Mouse (Mus musculus) ES-CJ7 (cell line): ENCODE measurements around the gene Zfp706.

Source experiments
- DNase-seq: peaks from one replicate; pipeline ENCODE4 v3.0.0; 2011; ENCODE audit warnings: low read depth, low spot score

Zfp706 gene

DNA sequence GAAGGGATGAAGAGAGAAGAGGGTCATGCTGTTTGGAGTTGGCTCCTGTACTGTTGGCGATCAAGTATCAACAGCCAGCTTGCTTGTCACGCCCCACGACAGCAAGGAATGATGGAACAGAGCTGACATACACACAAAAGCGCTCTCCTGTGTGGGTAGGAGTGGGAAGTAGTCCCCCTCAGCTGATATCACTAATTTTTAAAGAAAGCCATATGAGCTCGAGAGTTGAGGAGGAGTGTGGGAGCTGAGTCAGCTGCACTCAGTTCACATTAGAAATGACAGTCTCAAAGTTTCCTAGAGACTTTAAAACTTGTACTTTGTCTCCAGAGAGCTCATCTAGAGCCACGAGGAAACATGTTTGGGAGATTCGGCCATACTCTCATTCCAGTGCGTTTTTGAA, 29.8 kb downstream of the Zfp706 start:
- no peak for DNase-seq

DNA sequence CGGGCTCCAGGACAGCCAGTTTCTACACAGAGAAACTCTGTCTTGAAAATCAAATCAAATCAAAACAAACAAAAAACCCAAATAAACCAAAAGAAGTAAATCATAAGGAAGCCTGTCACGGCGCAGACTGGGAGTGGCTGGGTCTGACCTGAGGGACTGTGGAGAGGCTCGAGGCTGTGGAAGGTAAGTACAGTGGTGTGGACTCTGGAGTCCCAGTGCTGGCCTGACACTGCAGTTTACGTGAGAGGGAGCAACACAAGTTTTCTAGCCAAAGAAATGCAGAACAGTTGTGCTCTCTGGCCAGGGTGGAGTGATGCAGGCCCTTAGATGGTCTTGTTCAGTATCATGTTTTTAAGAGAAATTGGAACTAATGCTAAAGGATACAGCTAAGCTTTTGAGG, 31.9 kb downstream of the Zfp706 start:
- DNase-seq, result no peak

DNA sequence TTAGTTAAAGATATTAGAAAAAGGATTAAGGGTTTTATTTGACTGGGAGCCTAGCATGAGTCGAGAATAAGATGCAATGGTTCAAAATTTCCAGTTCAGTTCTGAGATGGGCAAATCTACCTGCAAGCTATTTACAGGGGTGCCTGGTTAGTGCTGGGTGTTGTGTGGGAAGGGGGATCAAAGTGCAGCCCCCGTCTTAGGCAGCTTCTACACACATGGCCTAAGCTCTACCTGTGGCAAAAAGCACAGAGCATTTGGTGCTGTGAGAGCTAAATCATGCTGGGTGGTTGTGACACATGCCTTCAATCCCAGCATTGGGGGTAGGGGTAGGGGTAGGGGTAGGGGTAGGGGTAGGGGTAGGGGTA, 32.3 kb downstream of the Zfp706 start:
- no peak for DNase-seq

DNA sequence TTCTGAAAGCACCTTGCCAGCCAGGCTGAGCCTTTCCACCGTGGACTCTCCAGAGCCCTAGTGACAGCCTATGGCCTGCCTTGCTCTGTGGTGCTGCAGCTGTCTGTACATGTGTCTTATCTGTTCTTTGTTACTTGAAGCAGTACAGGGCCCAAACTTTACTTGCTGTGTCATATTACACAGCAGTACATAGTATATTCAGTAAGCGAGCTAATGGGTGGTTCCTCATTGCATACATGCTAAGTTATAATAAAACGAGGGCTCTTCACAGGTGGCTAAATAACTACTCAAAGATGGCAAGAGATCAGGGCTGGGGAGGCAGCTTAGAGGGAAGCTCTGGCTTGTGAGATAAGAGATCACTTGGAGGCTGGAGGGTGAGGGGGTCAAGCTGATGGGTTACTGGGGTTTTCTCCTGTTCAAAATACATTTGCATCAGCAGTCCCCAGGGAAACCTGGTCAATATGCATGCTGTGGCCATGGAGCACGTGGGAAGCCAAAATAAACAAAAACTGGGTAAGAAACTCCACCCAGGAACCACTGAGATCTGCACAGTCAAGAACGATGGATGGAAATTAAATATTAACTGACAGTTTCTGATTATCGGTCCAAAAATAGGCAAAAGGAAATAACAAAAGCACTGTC, 32.8 kb downstream of the Zfp706 start:
- DNase-seq, result no peak

DNA sequence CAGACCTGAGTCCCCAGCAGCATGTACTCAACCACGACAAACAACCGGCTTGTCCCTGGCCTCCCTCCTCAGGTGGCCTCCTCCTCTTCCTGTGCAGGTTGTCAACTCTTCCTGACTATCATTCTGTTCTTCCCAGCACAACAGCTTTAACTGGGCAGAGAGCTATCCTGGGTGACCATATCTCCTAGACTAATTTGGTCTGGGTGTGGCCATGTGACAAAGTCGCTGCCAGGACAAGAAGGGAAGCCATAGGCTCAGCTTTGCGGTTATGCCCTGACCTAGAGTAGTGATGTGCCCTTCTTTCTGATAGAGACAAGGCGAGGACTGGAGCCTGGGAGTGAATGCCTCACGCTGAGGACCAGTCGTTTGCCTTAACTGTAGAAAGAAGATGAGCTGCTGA, 33.9 kb downstream of the Zfp706 start:
- DNase-seq, result no peak

DNA sequence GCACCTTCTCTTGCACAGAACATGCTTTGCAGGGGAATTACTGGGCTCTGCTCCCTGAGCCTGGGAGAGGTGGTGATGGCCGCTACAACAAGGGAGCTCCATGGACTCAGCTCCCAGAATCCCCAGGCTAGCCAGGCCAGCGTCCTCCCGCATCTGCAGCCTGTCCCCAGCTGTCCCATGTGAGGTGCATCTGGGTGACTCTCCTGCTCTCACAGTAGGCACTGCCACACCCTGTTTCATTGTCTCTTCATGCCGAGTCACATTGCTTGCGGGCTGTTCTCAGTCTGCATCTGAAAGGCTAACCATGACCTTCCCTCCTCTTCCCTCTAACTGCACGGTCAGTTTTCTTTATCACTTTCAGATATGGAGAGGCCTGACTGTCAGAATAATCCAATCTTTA, 34.3 kb downstream of the Zfp706 start:
- DNase-seq, result no peak

DNA sequence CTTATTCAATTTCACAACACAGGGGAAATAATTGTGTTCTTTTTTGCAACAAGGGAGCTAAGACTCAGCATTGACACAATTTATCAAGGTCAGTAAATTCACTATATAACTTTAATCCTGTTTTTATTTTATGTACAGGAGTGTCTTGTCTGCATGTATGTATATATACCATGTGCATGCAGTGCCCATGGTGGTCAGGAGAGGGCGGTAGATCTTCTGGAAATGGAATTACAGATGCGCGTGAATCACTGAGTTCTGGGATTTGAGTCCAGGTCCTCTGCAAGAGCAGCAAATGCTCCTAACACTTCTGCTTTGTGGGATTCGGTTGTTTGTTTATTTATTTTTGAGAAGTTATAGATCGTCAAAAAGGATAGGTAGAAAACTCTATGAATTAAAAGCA, 37.8 kb downstream of the Zfp706 start:
- peak; percentile 78 for DNase-seq

DNA sequence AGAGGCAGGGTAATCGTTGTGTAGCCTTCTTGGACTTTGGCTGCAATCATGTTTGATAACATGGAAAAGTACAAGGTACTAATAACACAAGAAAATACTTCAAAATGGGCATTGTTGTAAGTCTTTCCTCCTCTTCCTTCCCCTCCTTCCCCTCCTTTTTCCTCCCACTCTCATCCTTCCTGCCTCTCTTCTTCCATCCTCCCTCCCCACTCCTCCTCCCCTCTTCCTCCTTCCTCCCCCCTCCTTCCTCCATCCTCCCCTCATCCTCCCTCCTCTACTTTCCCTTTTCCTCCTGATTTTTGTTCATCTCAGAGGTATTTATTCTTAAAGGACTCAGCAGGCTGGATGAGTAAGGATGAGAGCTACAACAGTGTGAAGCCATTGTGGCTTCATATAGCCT, 39.3 kb downstream of the Zfp706 start:
- no peak for DNase-seq

DNA sequence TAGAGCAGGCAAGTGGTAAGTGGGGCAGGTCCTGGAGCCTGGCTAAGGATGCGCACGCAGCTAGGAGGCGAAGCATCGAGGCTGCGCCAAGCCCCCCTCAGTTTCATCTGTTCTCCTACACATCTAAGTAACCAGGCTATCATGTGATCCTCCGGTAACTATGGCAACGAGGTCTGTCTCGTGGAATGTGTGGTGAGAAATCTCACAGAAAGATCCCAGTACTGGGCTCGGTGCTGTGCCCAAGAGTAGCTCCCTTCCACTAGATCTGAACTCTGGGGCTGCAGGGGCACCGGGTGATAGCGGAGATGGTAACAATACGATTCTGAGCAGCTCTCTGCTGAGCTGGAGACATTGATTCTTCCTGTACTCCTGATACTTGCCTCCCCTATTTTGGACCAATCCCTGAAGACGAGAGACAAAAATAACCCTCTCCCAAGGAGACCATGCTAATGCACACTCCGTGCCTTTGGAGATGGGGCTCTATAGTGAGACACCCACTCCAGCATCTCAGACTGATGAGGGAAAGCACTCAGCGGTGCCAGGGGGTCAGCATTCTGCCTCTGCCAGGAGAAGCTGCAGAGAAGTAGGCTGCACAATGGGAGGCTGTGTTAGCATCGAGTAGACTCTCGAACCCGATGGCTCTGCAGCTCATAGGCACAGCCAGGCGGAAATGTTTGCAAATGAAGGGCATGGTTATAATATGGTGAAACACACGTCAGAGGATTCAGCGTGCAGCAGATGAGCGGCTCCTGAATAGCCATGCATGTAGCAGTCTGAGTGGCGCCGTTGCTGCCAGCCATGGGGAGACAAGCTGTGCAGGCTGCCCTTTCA, 40.0 kb downstream of the Zfp706 start:
- DNase-seq, result peak; percentile 72

DNA sequence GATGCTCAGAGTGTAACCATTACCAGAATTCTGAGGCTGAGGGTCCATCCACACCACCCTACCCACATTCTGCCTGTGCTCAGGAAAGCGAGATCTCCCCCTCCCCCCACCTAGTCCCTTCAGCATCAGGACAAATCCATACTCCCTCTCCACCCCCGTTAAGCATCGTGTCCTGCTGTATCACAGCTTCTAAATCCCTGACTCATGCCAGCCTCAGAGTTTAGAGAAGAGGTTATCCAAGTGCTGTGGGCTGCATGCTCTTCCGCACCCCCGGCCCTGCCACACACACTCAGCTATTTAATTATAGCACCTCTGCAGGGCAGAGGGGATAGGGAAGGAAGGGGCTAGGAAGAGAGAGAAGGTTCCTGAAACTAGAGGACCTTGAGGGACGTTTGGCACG, 40.6 kb downstream of the Zfp706 start:
- no peak for DNase-seq

DNA sequence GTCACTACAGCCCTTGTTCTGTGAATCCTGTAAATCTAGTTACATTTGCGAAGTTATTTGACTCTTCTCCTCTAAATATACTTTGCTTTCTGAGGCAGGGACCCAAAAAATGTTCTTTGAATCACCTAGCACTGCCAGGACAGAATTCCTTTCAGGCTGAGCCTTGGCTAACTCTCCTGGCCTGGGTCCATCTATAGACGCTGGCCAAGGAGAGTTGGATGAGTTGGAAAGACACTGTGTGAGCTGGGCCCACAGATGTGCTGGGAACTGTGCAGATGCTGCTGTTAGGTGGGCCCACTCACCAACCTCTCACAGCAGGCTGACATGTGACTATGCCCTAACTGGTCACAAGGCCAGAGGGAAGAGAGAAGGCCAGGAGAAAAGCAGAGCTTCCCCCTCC, 41.1 kb downstream of the Zfp706 start:
- DNase-seq, result no peak

DNA sequence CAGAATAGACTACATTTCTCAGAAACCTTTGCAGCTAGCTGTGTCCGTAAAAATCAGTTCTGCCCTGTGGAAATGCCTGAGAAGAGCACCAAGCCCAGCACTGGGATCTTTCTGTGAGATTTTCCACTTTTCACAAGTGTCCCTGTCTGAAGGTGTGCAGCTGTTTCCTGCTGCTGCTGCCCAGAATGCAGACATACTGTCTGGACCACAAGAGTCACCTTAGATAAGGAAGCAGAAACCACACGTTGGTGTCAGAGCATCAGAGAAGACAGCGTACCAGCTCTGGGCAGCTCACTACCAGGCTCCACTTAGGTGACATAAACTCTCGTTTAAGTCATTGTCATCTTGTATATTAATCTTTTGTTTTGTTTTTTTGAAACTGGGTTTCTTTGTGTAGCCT, 41.8 kb downstream of the Zfp706 start:
- no peak for DNase-seq

DNA sequence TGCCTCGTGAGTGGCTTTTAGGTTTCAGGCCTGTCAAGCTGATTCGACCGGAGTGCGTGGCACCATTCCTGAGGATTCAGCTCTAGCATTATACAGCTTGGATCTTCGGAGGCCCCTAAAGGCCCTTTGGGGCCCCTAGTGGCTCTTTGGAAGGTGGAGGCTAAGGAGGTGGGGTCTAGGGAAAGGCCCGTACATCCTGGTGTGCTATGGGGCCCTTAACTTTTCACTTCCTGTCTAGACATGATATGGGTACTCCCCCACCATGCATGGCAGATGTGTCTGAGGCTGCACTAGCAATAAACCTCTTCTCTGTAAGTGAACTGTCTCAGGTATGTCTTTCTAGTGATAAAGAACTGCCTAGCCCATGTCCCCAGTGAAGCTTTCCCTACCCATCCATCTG, 44.6 kb downstream of the Zfp706 start:
- no peak for DNase-seq

DNA sequence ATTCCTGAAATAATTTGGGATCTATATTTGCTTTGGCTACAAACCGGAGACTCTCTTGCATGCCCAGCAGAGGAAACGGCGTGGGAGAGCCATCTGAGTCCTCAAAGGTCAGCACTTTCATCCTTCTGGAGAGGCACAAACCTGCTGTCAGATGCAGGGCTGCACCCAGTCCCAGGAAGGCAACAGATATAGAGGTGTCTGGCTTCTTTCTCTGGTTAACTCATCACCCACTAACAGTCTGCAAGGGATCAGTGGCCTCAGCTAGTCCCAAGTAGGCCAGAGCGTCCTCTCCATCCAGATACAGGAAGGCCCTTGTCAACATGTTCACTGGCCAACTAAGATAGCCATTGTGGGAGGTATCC, 46.7 kb downstream of the Zfp706 start:
- DNase-seq, result no peak

DNA sequence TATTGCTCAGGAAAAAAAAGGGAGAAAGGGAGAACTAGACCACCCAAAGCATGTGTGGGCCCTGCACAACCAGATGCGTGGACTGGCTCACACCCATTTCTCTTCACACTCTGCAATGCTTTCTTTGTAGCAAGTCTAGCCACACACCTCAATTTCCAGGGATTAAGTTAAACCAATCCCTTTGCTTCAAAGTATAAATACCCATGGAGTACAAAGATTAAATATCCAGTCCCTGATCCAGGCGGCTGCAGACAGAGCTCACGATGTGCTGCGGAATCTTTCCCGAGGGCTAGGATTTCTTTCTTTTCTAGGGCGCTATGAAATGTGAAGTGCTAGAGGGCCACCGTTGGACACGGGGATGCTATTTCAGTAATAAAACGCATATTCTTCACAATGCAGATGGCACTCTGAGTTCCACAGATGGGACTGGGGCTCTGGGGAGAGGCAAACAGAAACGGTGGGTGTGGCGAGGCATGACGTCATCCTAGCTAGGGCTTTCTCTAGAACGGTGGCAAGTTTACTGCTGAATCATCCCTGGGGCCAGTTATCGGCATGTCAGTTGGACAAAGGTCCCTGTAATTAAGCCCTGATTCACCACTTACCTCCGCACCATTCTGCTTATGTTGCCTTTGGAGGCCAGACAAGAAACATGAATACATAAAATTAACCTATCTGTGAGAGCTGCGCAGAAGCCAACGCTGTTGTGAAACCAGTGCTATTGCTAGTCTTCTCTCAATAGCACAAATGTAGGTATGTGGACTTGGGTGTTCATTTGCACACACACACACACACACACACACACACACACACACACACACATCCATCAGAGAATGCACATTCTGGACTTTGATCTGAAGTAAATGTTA, 47.3 kb downstream of the Zfp706 start:
- peak; percentile 56 for DNase-seq

DNA sequence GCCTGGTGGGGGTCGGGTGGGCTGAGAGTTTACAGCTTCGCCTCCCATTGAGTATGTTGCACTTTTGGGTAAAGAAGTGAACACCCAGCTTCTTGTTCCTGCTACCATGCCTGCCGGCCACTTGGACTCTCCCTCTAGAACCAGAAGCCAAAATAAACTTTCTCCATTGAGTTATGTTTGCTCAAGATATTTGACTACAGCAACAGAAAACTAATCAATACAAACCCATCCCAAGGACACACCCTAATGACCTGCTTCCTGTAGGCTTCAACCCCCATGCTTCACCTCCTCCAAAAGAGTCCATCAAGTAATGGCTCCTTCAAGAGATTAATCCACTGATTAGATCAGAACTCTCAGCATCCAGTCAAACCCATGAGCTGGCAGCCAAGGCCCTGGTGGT, 51.4 kb downstream of the Zfp706 start:
- DNase-seq, result no peak

DNA sequence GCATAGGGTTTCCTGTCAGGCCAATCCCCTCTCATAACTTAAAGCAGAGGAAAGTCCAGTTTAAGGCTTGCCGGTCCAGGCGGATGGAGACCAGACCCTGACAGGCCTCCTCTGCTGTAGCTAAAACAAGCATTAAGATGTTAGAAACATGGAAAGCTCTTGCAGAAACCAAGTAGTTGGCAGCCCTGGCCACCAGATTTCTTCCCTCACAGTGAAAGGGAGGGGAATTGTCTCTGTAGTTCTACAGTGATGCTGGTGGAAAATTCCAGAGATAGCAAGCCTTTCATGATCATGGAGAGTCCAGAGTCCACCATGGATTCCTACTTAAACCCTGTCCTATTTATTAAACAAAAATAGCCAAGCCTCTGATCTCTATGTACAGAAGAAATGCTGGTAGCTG, 57.3 kb downstream of the Zfp706 start:
- DNase-seq, result no peak

DNA sequence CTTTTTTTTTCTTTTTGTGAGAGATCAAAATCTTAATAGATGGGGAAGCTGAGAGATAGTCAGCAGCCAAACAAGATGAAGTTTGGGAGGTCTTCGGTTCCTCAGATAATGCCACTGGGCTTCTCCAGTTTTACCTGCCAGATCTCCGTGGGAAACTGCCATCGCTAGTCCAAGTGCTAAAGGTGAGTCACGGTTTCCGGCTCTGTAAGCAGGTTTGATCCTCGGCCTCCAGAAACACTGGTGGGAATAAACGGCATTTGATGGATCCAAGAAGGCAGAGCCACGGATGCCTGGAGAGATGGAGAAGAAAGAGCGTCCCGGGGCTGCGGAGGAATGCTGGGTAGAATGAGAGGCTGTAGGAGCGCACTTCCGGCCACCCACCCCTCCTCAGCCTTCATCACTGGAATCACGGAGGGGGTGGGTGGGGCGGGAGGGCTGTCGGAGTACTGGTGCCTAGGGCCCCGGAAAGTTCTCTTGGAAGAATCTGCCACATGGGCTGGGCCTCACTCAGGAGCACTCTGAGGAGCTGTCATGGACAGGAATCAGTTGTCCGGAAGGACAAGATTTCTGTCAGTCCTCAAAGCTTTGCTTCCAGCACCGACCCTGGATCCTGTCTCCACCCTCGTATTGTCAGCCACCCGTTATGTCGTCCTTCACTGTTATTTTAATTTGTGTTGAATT, 58.6 kb downstream of the Zfp706 start:
- no peak for DNase-seq
